Mouse (Mus musculus): Measurements from ENCODE around the gene Ftcd.

- no peak for TF ChIP-seq CTCF (IDR thresholded peaks at IDR 0.05; ENCODE audit: extremely low read depth, insufficient read length, insufficient replicate concordance, low read depth, low read length)
- no peak for TF ChIP-seq POLR2A (IDR thresholded peaks at IDR 0.05; ENCODE audit: low read depth, low read length)
Observed at GRCm38 (mm10) chr10:76632630-76633029, 57.2 kb downstream of the Ftcd start.

All from small intestine, adult 2 months (tissue).